In the genomic region with DNA sequence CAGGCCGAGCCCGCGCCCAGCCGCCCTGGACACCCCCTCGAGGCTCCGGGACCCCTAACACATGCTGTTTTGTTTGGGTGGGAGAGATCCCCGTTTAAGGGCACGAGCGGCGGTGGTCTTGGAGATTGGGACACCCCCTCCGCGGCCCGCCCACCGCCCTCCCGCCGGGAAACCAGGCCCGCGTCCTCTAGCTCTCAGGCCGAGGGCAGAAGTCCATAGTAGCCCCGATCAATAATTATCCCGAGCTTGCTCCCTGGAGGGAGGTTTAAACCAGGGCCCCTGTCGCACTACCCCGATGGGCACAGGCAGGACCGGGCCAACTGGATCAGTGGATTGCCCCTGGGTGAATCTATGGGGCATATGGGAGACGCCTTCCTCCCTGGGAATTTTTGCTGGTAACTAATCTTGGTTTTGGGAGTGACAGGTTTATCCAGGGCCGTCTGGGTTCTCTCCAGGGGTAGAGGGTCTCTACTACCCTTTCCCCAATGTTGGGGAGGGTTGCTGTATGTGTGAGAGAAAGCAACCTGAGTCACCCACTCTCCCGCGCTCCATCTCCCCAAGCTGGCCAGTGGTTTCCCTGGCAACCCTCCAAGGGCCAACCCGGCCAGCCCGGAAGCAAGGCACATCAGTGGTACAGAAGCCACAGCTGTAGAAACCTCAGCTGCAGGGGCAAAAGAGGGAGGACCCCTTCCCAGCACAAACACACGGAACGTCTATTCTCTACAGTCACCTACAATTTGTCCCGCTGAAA, we compare ENCODE assay signal across 8 mouse cellular contexts. TPM values are rescaled to one million over a fixed set of nuclear protein-coding genes. Genes with fewer than 3 reads are reported as not detected.
DNase-seq lines count a peak whose midpoint lies in the region; ATAC-seq and TF ChIP-seq lines count a peak whose summit lies in the region.

No protein-coding gene starts in this region.

- no peak for TF ChIP-seq POLR2A in myocyte (IDR thresholded peaks at IDR 0.05; ENCODE audit: insufficient read length, low read depth)

- TF ChIP-seq CTCF in left cerebral cortex, adult 2 months (IDR thresholded peaks at IDR 0.05): no peak

- peak overlapping the region; percentile 77 for H3K4me3 ChIP-seq in left cerebral cortex, adult 2 months
- H3K4me3 ChIP-seq in hindbrain, embryonic 16.5 days (ENCODE audit: low read length): peak overlapping the region; percentile 95
- H3K4me3 ChIP-seq in limb, embryonic 15.5 days: peak overlapping the region; percentile 99
- peak overlapping the region; percentile 31 for H3K4me3 ChIP-seq in myocyte

- peak in 1 of 2 experiments; percentile 29 for DNase-seq in left cerebral cortex, adult 2 months (ENCODE audit: extremely low spot score in 1 of 2, low spot score in 2 of 2)
- no peak for DNase-seq in left cerebral cortex, adult 11 months (ENCODE audit: low spot score)
- peak; percentile 70 for DNase-seq in cerebellum, adult 9-11 months
- DNase-seq in gastrocnemius, adult 18-20 months (ENCODE audit: low spot score): peak; percentile 68
- DNase-seq in testis, postnatal 14 days (ENCODE audit: low spot score): peak; percentile 48

- peaks cover 6% of the 10 kb centered on the region for H3K79me2 ChIP-seq in myocyte (ENCODE audit: control insufficient read depth, insufficient read depth)

- peak; percentile 53 for ATAC-seq in hindbrain, embryonic 16.5 days
- 0 out of 2 replicates have a peak, but pooled peaks have one; percentile 5 for ATAC-seq in limb, embryonic 15.5 days (ENCODE audit: insufficient number of reproducible peaks, low FRiP score, low TSS enrichment, low read depth)

- peak overlapping the region; percentile 85 for H3K4me2 ChIP-seq in hindbrain, embryonic 16.5 days (ENCODE audit: low read length)
- peak overlapping the region; percentile 83 for H3K4me2 ChIP-seq in limb, embryonic 15.5 days
- H3K4me2 ChIP-seq in myocyte (ENCODE audit: low read depth): peak overlapping the region; percentile 90

- H3K36me3 ChIP-seq in hindbrain, embryonic 16.5 days (ENCODE audit: control insufficient read depth, insufficient read depth, low read length): no peaks in the 10 kb centered on the region
- no peaks in the 10 kb centered on the region for H3K36me3 ChIP-seq in limb, embryonic 15.5 days
- no peaks in the 10 kb centered on the region for H3K36me3 ChIP-seq in myocyte (ENCODE audit: control insufficient read depth, insufficient read depth)

- peak overlapping the region; percentile 87 for H3K27ac ChIP-seq in left cerebral cortex, adult 2 months
- peak overlapping the region; percentile 89 for H3K27ac ChIP-seq in hindbrain, embryonic 16.5 days (ENCODE audit: low read depth, low read length)
- peak overlapping the region; percentile 87 for H3K27ac ChIP-seq in limb, embryonic 15.5 days

- H3K27me3 ChIP-seq in hindbrain, embryonic 16.5 days (replicated peaks; ENCODE audit: control insufficient read depth, insufficient read depth, low read length): no peaks in the 10 kb centered on the region
- peaks cover 7% of the 10 kb centered on the region; the same call in 1 of the 2 replicates for H3K27me3 ChIP-seq in limb, embryonic 15.5 days
- peaks cover 16% of the 10 kb centered on the region for H3K27me3 ChIP-seq in myocyte (ENCODE audit: control insufficient read depth, insufficient read depth, insufficient read length)

- H3ac ChIP-seq in myocyte (ENCODE audit: control insufficient read depth, insufficient read length): peak overlapping the region; percentile 50

- peak overlapping the region; percentile 98 for H3K9ac ChIP-seq in hindbrain, embryonic 16.5 days (ENCODE audit: low read depth, low read length)
- peak overlapping the region; percentile 96 for H3K9ac ChIP-seq in limb, embryonic 15.5 days

- intact Hi-C loops in left cerebral cortex, adult 2 months (cut with DNase I): no loop called here

- WGBS in hindbrain, embryonic 16.5 days: 3% methylated on average over 33 of the region's 33 CpGs
- 2% methylated on average over 33 of the region's 33 CpGs for WGBS in limb, embryonic 15.5 days

- H3K9me3 ChIP-seq in hindbrain, embryonic 16.5 days (ENCODE audit: control insufficient read depth, low read length): no peaks in the 10 kb centered on the region
- no peaks in the 10 kb centered on the region for H3K9me3 ChIP-seq in limb, embryonic 15.5 days

- H3K4me1 ChIP-seq in hindbrain, embryonic 16.5 days (ENCODE audit: control insufficient read depth, insufficient read depth, low read depth, low read length): peaks cover 12% of the 10 kb centered on the region
- peaks cover 24% of the 10 kb centered on the region for H3K4me1 ChIP-seq in limb, embryonic 15.5 days

TF ChIP-seq in myocyte, 11 proteins besides CTCF, POLR2A, EP300 and RAD21:
- no peak for TF ChIP-seq SRF (IDR thresholded peaks at IDR 0.05; ENCODE audit: control insufficient read depth, insufficient read length, low read depth)
- TF ChIP-seq POLR2AphosphoS2 (IDR thresholded peaks at IDR 0.05; ENCODE audit: insufficient read length, low read depth): no peak
- no peak for TF ChIP-seq E2F4 (IDR thresholded peaks at IDR 0.05; ENCODE audit: insufficient read depth)
- no peak for TF ChIP-seq CEBPB (IDR thresholded peaks at IDR 0.05; ENCODE audit: insufficient read depth, poor library complexity, severe bottlenecking)
- no peak for TF ChIP-seq TCF3 (IDR thresholded peaks at IDR 0.05; ENCODE audit: insufficient read length, low read depth)
- no peak for TF ChIP-seq REST (IDR thresholded peaks at IDR 0.05; ENCODE audit: insufficient read depth, insufficient read length)
- no peak for TF ChIP-seq MYOG (IDR thresholded peaks at IDR 0.05; ENCODE audit: control insufficient read depth in 1 of 3, insufficient read depth in 1 of 3, insufficient read length in 2 of 3, low read depth in 2 of 3)
- TF ChIP-seq MAX (IDR thresholded peaks at IDR 0.05; ENCODE audit: low read depth): no peak
- no peak for TF ChIP-seq TCF12 (IDR thresholded peaks at IDR 0.05; ENCODE audit: insufficient read depth, poor library complexity, severe bottlenecking)
- no peak for TF ChIP-seq MYOD1 (IDR thresholded peaks at IDR 0.05; ENCODE audit: control insufficient read depth in 1 of 3, insufficient read length in 2 of 3, low read depth in 2 of 3)
- TF ChIP-seq USF1 (IDR thresholded peaks at IDR 0.05; ENCODE audit: low read depth): no peak

RNA-seq across cellular contexts. Expression of a gene that starts 0.4 kb away (rescaled TPM):
- total RNA-seq in left cerebral cortex, adult 2 months (2021): 10 to 100 TPM; 23.6 to 25.0 TPM
- 100 to 1,000 TPM; 125 to 170 TPM for total RNA-seq in gastrocnemius, adult 18-20 months (2021)
- polyA plus RNA-seq in hindbrain, embryonic 16.5 days (2015; fragmentation: Nextera tagmentation; extraction: Ambion mirVana): 15.0 and 18.9 TPM in 2 replicates
- polyA plus RNA-seq in limb, embryonic 15.5 days (2015; fragmentation: Nextera tagmentation; extraction: Ambion mirVana): 23.4 and 25.5 TPM in 2 replicates
- 12.0 TPM for polyA plus RNA-seq in myocyte (2012; fragmentation: generic; extraction: Trizol)

RNA-seq across cellular contexts. Expression of a gene that starts 8.2 kb away (rescaled TPM):
- 1 to 10 TPM; 1.7 to 2.0 TPM for total RNA-seq in left cerebral cortex, adult 2 months (2021)
- 10 to 100 TPM; 11.3 to 13.3 TPM for total RNA-seq in gastrocnemius, adult 18-20 months (2021)
- 1.8 and 2.4 TPM in 2 replicates for polyA plus RNA-seq in hindbrain, embryonic 16.5 days (2015; fragmentation: Nextera tagmentation; extraction: Ambion mirVana)
- 9.4 and 12.0 TPM in 2 replicates for polyA plus RNA-seq in limb, embryonic 15.5 days (2015; fragmentation: Nextera tagmentation; extraction: Ambion mirVana)
- polyA plus RNA-seq in myocyte (2012; fragmentation: generic; extraction: Trizol): 27.2 TPM

Comparison
In these comparisons a context has a peak if more than half of its experiments do, and no peak if none do; other contexts are left out.
1. H3K4me3 ChIP-seq: peak in every context shown above with its lines; median percentile 99 in limb, embryonic 15.5 days; 95 in hindbrain, embryonic 16.5 days; 77 in left cerebral cortex, adult 2 months; 31 in myocyte.